Mouse (Mus musculus): ENCODE results near the gene Gtpbp4. TPM values are rescaled to one million over a fixed set of nuclear protein-coding genes. Genes with fewer than 3 reads are reported as not detected.

Gene Gtpbp4
- 91.7 and 96.5 TPM in 2 replicates for polyA plus RNA-seq (2015; fragmentation: Nextera tagmentation; extraction: Ambion mirVana)

- peak within 1 kb of the TSS; percentile 96 for H3K4me3 ChIP-seq (replicated peaks)
- H3K4me1 ChIP-seq (replicated peaks) = peaks cover 21% of the 10 kb centered on the region
- peak within 1 kb of the TSS; percentile 93 for H3K4me2 ChIP-seq (replicated peaks)
- peak; percentile 99 for ATAC-seq
- H3K27me3 ChIP-seq = no peaks in the 10 kb centered on the region
- no peaks in the 10 kb centered on the region for H3K9me3 ChIP-seq
- H3K9ac ChIP-seq (replicated peaks) = peak within 1 kb of the TSS; percentile 86
- H3K36me3 ChIP-seq = peaks cover 8% of the 10 kb centered on the region; the same call in 1 of the 2 replicates
- WGBS = under 1% methylated on average over 51 of the region's 51 CpGs
- H3K27ac ChIP-seq = peak within 1 kb of the TSS; percentile 79
Observed at GRCm38 (mm10) chr13:8995990-8996786, at the start of gene Gtpbp4. Gene Gtpbp4 (minus strand): TSS chr13:8996083.

GRCm38 (mm10) chr13:9044731-9045130 is 48.8 kb upstream of the Gtpbp4 start:
- Histone ChIP-seq H3K9me3 (no peaks in the 10 kb centered on the region), H3K27ac (no peak overlapping the region), H3K9ac (replicated peaks) (no peak overlapping the region), H3K4me3 (replicated peaks) (no peak overlapping the region), H3K27me3 (no peaks in the 10 kb centered on the region), H3K4me2 (replicated peaks) (no peak overlapping the region), H3K36me3 (no peaks in the 10 kb centered on the region), H3K4me1 (replicated peaks) (no peaks in the 10 kb centered on the region)
- 100% methylated on average over 1 of the region's 1 CpGs for WGBS
- no peak for ATAC-seq

- no peaks in the 10 kb centered on the region for H3K4me1 ChIP-seq (replicated peaks)
- ATAC-seq = no peak
- no peak overlapping the region for H3K27ac ChIP-seq
- no peaks in the 10 kb centered on the region for H3K36me3 ChIP-seq
- no peaks in the 10 kb centered on the region for H3K9me3 ChIP-seq
- H3K4me2 ChIP-seq (replicated peaks) = no peak overlapping the region
- H3K4me3 ChIP-seq (replicated peaks) = no peak overlapping the region
- WGBS = 75% methylated on average over 3 of the region's 3 CpGs
- no peaks in the 10 kb centered on the region for H3K27me3 ChIP-seq
- H3K9ac ChIP-seq (replicated peaks) = no peak overlapping the region
Observed at GRCm38 (mm10) chr13:9043289-9044049, 47.6 kb upstream of the Gtpbp4 start.

- ATAC-seq = no peak
- no peaks in the 10 kb centered on the region for H3K36me3 ChIP-seq
- H3K27me3 ChIP-seq = no peaks in the 10 kb centered on the region
- no peak overlapping the region for H3K27ac ChIP-seq
- no peaks in the 10 kb centered on the region for H3K4me1 ChIP-seq (replicated peaks)
- no peaks in the 10 kb centered on the region for H3K9me3 ChIP-seq
- WGBS = 100% methylated on average over 1 of the region's 1 CpGs
- no peak overlapping the region for H3K9ac ChIP-seq (replicated peaks)
- H3K4me3 ChIP-seq (replicated peaks) = no peak overlapping the region
- H3K4me2 ChIP-seq (replicated peaks) = no peak overlapping the region
Observed at GRCm38 (mm10) chr13:9040626-9041025, 44.7 kb upstream of the Gtpbp4 start.

GRCm38 (mm10) chr13:9031996-9032661 is 36.2 kb upstream of the Gtpbp4 start:
- H3K9ac ChIP-seq (replicated peaks) = no peak overlapping the region
- H3K36me3 ChIP-seq = no peaks in the 10 kb centered on the region
- H3K4me3 ChIP-seq (replicated peaks) = no peak overlapping the region
- no peak overlapping the region for H3K27ac ChIP-seq
- WGBS = 81% methylated on average over 8 of the region's 8 CpGs
- no peaks in the 10 kb centered on the region for H3K27me3 ChIP-seq
- H3K4me2 ChIP-seq (replicated peaks) = no peak overlapping the region
- ATAC-seq = no peak
- no peaks in the 10 kb centered on the region for H3K4me1 ChIP-seq (replicated peaks)
- H3K9me3 ChIP-seq = no peaks in the 10 kb centered on the region

- H3K27me3 ChIP-seq = no peaks in the 10 kb centered on the region
- no peak for ATAC-seq
- no peak overlapping the region for H3K4me3 ChIP-seq (replicated peaks)
- WGBS = 94% methylated on average over 4 of the region's 4 CpGs
- H3K9me3 ChIP-seq = no peaks in the 10 kb centered on the region
- no peaks in the 10 kb centered on the region for H3K4me1 ChIP-seq (replicated peaks)
- no peak overlapping the region for H3K4me2 ChIP-seq (replicated peaks)
- H3K9ac ChIP-seq (replicated peaks) = no peak overlapping the region
- H3K36me3 ChIP-seq = no peaks in the 10 kb centered on the region
- H3K27ac ChIP-seq = no peak overlapping the region
Observed at GRCm38 (mm10) chr13:9030364-9030763, 34.5 kb upstream of the Gtpbp4 start.

- Histone ChIP-seq H3K4me2 (replicated peaks) (no peak overlapping the region), H3K27me3 (no peaks in the 10 kb centered on the region), H3K9me3 (no peaks in the 10 kb centered on the region), H3K27ac (no peak overlapping the region), H3K9ac (replicated peaks) (no peak overlapping the region), H3K4me1 (replicated peaks) (no peaks in the 10 kb centered on the region), H3K4me3 (replicated peaks) (no peak overlapping the region), H3K36me3 (no peaks in the 10 kb centered on the region)
- 76% methylated on average over 1 of the region's 1 CpGs for WGBS
- ATAC-seq = no peak
Observed at GRCm38 (mm10) chr13:9027251-9027650, 31.4 kb upstream of the Gtpbp4 start.

- no peak for ATAC-seq
- Histone ChIP-seq H3K36me3 (no peaks in the 10 kb centered on the region), H3K4me3 (replicated peaks) (no peak overlapping the region), H3K4me2 (replicated peaks) (no peak overlapping the region), H3K27me3 (no peaks in the 10 kb centered on the region), H3K9me3 (no peaks in the 10 kb centered on the region), H3K4me1 (replicated peaks) (no peaks in the 10 kb centered on the region), H3K9ac (replicated peaks) (no peak overlapping the region), H3K27ac (no peak overlapping the region)
- WGBS = 94% methylated on average over 1 of the region's 1 CpGs
Observed at GRCm38 (mm10) chr13:9022623-9023022, 26.7 kb upstream of the Gtpbp4 start.

- no peaks in the 10 kb centered on the region for H3K9me3 ChIP-seq
Observed at GRCm38 (mm10) chr13:9021556-9021955, 25.7 kb upstream of the Gtpbp4 start.

GRCm38 (mm10) chr13:9019713-9020112 is 23.8 kb upstream of the Gtpbp4 start:
- 90% methylated on average over 4 of the region's 4 CpGs for WGBS
- H3K4me2 ChIP-seq (replicated peaks) = no peak overlapping the region
- H3K36me3 ChIP-seq = no peaks in the 10 kb centered on the region
- no peaks in the 10 kb centered on the region for H3K9me3 ChIP-seq
- no peak overlapping the region for H3K27ac ChIP-seq
- H3K4me3 ChIP-seq (replicated peaks) = no peak overlapping the region
- ATAC-seq = no peak
- no peaks in the 10 kb centered on the region for H3K4me1 ChIP-seq (replicated peaks)
- H3K9ac ChIP-seq (replicated peaks) = no peak overlapping the region
- no peaks in the 10 kb centered on the region for H3K27me3 ChIP-seq

More at GRCm38 (mm10) chr13:9021556-9021955, 25.7 kb upstream of the Gtpbp4 start:
- no peak for ATAC-seq
- Histone ChIP-seq H3K4me1 (replicated peaks) (no peaks in the 10 kb centered on the region), H3K36me3 (no peaks in the 10 kb centered on the region), H3K27ac (no peak overlapping the region), H3K4me2 (replicated peaks) (no peak overlapping the region), H3K27me3 (no peaks in the 10 kb centered on the region), H3K9ac (replicated peaks) (no peak overlapping the region), H3K4me3 (replicated peaks) (no peak overlapping the region)
- 85% methylated on average over 7 of the region's 7 CpGs for WGBS

- no peaks in the 10 kb centered on the region for H3K36me3 ChIP-seq
- H3K4me3 ChIP-seq (replicated peaks) = no peak overlapping the region
- 77% methylated on average over 2 of the region's 2 CpGs for WGBS
- H3K9ac ChIP-seq (replicated peaks) = no peak overlapping the region
- H3K27ac ChIP-seq = no peak overlapping the region
- H3K27me3 ChIP-seq = no peaks in the 10 kb centered on the region
- H3K4me2 ChIP-seq (replicated peaks) = no peak overlapping the region
- H3K9me3 ChIP-seq = no peaks in the 10 kb centered on the region
- ATAC-seq = no peak
- no peaks in the 10 kb centered on the region for H3K4me1 ChIP-seq (replicated peaks)
Observed at GRCm38 (mm10) chr13:9018974-9019587, 23.2 kb upstream of the Gtpbp4 start.

Measured in midbrain, embryonic 13.5 days (tissue).